Mouse (Mus musculus) E14TG2a.4 (cell line): ENCODE data around the gene Klf13.

Source experiments
- H3K27me3 ChIP-seq: 2 replicates; pipeline ENCODE4 v1.6.1; 2014; ENCODE audit warnings: low read length, control low read depth; ENCODE audit not compliant: insufficient read depth
- H3K36me3 ChIP-seq: 2 replicates; pipeline ENCODE4 v1.6.1; 2014; ENCODE audit warnings: low read length, control low read depth; ENCODE audit not compliant: insufficient read depth
- H3K4me1 ChIP-seq: replicated peaks from 2 replicates; pipeline ENCODE4 v1.6.1; 2014; ENCODE audit warnings: low read depth, low read length, control low read depth
- H3K4me3 ChIP-seq: replicated peaks from 2 replicates; pipeline ENCODE4 v1.5.1; 2014; ENCODE audit warnings: mild to moderate bottlenecking, low read length
- H3K9me3 ChIP-seq: 2 replicates; pipeline ENCODE4 v1.6.1; 2014; ENCODE audit warnings: low read length, control low read depth
- CTCF ChIP-seq: conservative IDR thresholded peaks from 2 replicates; pipeline ENCODE4 v1.5.1; 2014; ENCODE audit warnings: low read length
- NANOG ChIP-seq: IDR thresholded peaks from 2 replicates; pipeline ENCODE4 v1.6.1; 2014; ENCODE audit warnings: borderline replicate concordance, low read length, mixed read lengths
- POU5F1 ChIP-seq: IDR thresholded peaks from 2 replicates; pipeline ENCODE4 v1.6.1; 2014; ENCODE audit warnings: low read length, borderline replicate concordance

Klf13 gene

DNA sequence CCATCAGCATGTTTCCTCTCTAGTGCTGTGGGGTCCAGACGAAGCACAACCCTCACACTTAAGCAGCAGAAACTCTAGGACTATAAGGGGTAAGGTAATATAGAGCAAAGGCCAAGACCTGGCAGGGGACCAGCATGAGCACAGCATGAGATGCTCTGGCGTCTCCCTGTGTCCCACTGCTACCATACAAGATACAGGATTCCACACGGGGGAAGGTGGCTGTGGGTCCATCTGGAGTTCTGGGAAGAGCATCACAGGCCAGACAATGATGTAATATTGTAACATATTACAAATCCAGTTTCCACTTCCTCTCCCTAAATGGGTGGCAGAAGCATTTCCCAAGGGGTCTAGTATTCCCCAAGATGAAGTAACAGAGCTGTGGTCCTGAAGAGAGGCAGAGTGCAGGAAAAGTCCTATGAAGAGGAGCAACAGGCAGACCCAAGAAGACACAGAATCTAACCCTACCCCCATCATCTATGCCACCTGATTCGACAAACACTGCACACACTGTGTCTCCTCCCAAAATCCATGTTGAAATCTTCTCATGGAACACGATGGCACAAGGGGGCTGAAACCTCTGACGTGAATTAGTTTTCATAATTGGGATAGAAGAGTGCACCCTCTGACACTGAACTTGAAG is 22.3 kb downstream of the Klf13 start, which contains the start of gene E030018B13Rik:
E030018B13Rik (plus strand) TSS at position 590 of the 640 bp plus-strand sequence.
- no peak within 1 kb of the TSS for H3K4me3 ChIP-seq
- peaks cover 99% of the 10 kb centered on the region for H3K4me1 ChIP-seq
- TF ChIP-seq CTCF: no peak
- H3K9me3 ChIP-seq: no peaks in the 10 kb centered on the region
- no peaks in the 10 kb centered on the region for H3K27me3 ChIP-seq
- H3K36me3 ChIP-seq: peaks cover 43% of the 10 kb centered on the region

- Histone ChIP-seq H3K4me1 (peaks cover 99% of the 10 kb centered on the region), H3K4me3 (no peak overlapping the region), H3K9me3 (no peaks in the 10 kb centered on the region), H3K27me3 (no peaks in the 10 kb centered on the region), H3K36me3 (peaks cover 31% of the 10 kb centered on the region)
- TF ChIP-seq NANOG: no peak
- TF ChIP-seq CTCF: no peak
- no peak for TF ChIP-seq POU5F1
Measured at GRCm38 (mm10) chr7:63914891-63915290, 23.8 kb downstream of the Klf13 start.

GRCm38 (mm10) chr7:63913724-63914692 is 24.7 kb downstream of the Klf13 start:
- Histone ChIP-seq H3K27me3 (no peaks in the 10 kb centered on the region), H3K9me3 (no peaks in the 10 kb centered on the region), H3K4me1 (peaks cover 96% of the 10 kb centered on the region), H3K36me3 (peaks cover 31% of the 10 kb centered on the region), H3K4me3 (peak overlapping the region; percentile 39)
- no peak for TF ChIP-seq NANOG
- TF ChIP-seq POU5F1: no peak
- TF ChIP-seq CTCF: no peak

DNA sequence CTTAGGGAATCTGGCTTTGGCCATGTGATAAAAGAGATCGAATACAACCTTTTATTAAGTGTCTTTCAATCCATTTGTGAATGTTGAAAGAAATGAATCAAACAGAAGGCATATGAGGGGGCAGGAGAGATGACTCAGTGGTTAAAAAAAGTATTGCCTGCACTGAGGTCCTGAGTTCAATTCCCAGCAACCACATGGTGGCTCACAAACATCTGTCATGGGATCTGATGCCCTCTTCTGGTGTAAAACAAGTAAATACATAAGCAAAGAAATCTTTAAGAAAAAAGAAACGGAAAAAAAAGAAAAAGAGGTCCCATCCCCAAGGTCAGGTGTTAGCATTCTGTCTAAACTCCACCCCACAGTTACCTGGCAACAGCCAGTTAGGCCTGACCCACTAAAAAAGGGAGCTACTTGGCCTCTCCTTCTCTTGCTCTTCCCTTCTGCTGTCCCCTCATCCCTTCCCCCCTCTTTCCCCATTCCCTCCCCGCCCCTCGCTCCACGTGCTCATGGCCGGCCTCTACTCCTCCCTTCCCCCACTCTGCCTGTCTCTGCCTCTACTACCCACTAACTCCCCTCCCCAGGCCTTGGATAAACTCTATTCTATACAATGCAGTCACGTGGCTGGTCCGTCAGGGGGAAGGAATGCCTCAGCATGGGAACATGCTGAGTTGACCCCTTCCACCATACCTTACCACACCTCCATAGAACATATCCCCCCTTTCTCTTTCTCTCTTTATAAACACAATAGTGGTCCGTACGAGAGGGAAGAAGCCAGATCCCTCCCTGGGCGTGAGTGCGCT is 25.6 kb downstream of the Klf13 start:
- H3K4me1 ChIP-seq: peaks cover 97% of the 10 kb centered on the region
- no peaks in the 10 kb centered on the region for H3K9me3 ChIP-seq
- peaks cover 26% of the 10 kb centered on the region for H3K36me3 ChIP-seq
- TF ChIP-seq NANOG (no peak), POU5F1 (no peak), CTCF (no peak)
- H3K27me3 ChIP-seq: no peaks in the 10 kb centered on the region
- H3K4me3 ChIP-seq: peak overlapping the region; percentile 39

- peak overlapping the region; percentile 39 for H3K4me3 ChIP-seq
- no peaks in the 10 kb centered on the region for H3K9me3 ChIP-seq
- peaks cover 27% of the 10 kb centered on the region for H3K36me3 ChIP-seq
- no peaks in the 10 kb centered on the region for H3K27me3 ChIP-seq
- H3K4me1 ChIP-seq: peaks cover 97% of the 10 kb centered on the region
- TF ChIP-seq POU5F1 (no peak), NANOG (no peak), CTCF (no peak)
Measured at GRCm38 (mm10) chr7:63912234-63912810, 26.4 kb downstream of the Klf13 start.

DNA sequence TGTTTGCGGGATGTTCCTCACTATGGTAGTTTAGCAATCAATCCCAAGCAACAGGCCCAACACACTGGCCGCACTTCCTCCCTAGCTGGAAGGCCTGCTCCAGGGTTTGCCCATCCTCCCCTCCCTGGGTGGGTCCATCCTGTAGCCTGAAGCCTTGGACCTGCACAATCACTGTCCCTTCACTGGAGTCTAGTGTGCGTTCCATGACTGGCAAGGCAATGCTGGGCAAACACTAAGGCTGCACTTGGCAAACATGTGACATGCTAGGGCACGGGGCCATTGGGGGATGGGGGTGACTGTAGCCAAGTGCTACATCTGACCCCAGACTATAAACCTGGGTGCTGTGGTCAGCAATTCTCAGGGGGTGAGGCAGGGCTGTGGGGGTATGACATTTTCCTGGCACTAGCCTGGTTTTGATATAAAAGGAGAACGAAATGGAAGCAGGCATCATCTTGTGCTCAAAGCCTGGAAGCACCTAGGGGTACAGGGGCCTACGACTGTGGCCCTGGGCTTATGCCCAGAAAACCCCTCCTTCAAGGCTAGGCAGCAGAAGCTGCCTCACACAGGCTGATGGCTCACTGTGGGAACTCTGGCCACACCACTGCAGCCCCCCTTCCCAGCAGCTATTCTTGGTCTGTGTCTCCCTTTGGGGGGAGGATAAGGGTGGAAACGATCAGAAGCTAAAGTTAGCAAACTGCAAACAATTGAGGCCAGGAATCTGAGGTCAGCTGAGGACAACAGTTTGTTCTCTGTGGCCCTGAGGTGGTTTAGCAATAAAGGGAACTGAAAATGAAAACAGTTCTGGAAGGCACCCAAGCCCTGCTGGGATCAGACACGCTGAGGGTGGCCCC is 27.1 kb downstream of the Klf13 start:
- H3K27me3 ChIP-seq: no peaks in the 10 kb centered on the region
- no peak for TF ChIP-seq POU5F1
- no peak for TF ChIP-seq NANOG
- TF ChIP-seq CTCF: no peak
- H3K9me3 ChIP-seq: no peaks in the 10 kb centered on the region
- H3K36me3 ChIP-seq: peaks cover 22% of the 10 kb centered on the region
- peak overlapping the region; percentile 35 for H3K4me3 ChIP-seq
- H3K4me1 ChIP-seq: peaks cover 94% of the 10 kb centered on the region

DNA sequence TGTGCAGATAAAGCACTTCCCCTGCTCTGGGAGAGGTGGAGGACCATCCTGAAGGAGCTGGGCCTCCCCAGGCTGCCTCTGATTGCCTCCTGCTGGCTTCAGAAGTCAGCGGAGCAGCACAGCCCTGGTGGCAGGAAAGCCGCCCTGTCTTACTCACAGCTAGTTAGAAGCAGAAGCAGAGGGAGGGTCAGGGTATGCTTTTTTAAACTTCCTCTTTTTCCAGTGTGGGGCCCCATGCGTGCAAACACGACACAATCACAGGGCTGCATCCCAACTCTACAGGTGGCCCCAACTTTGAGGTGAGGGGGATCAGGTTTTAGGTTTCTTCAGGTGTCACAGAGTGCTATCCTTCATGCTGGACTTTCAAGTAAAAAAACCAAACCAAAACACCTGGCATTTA is 27.8 kb downstream of the Klf13 start:
- Histone ChIP-seq H3K4me1 (peaks cover 94% of the 10 kb centered on the region), H3K27me3 (no peaks in the 10 kb centered on the region), H3K36me3 (peaks cover 16% of the 10 kb centered on the region; the same call in 1 of the 2 replicates), H3K9me3 (no peaks in the 10 kb centered on the region), H3K4me3 (peak overlapping the region; percentile 35; the same call in 1 of the 2 replicates)
- TF ChIP-seq POU5F1: no peak
- TF ChIP-seq NANOG: no peak
- TF ChIP-seq CTCF: no peak
